Mouse (Mus musculus) layer of hippocampus, adult 2 months (tissue): Measurements from ENCODE around the gene Hoxd3. TPM values are rescaled to one million over a fixed set of nuclear protein-coding genes. Genes with fewer than 3 reads are reported as not detected.

Experiments used
- DNase-seq, 2 experiments: peaks; one replicate each; pipeline ENCODE4 v3.0.0; 2022; ENCODE audit warnings: low spot score in 2 of 2
- H3K27ac ChIP-seq: fragments of 200-600 bp; 2 replicates; pipeline ENCODE4 v1.8.1; 2022
- H3K4me3 ChIP-seq: fragments of 200-600 bp; 2 replicates; pipeline ENCODE4 v1.8.1; 2022; ENCODE audit warnings: mild to moderate bottlenecking
- CTCF ChIP-seq: fragments of 200-600 bp; conservative IDR thresholded peaks from 2 replicates; pipeline ENCODE4 v1.8.1; 2022; ENCODE audit warnings: antibody characterized with exemption, mild to moderate bottlenecking, moderate library complexity
- microRNA-seq, 2 experiments: library from miRNA; unstranded; fragments of <30 nt; microRNA quantifications; one replicate each; pipeline ENCODE4 v1.2.0; 2021
- total RNA-seq, 2 experiments: library from RNA; stranded (reverse); gene quantifications; 2 replicates each; pipeline ENCODE4 v1.2.3; 2021

Hoxd3 gene
- total RNA-seq, 2 experiments from 2014 or later: not detected

- TF ChIP-seq CTCF: no peak
- Histone ChIP-seq H3K4me3 (no peak overlapping the region), H3K27ac (no peak overlapping the region)
- DNase-seq: no peak
These were observed 48.4 kb downstream of the Hoxd3 start for GRCm38 (mm10) chr2:74760146-74760545.

GRCm38 (mm10) chr2:74761941-74762340, 50.2 kb downstream of the Hoxd3 start:
- no peak for TF ChIP-seq CTCF
- H3K4me3 ChIP-seq: no peak overlapping the region
- no peak for DNase-seq
- no peak overlapping the region for H3K27ac ChIP-seq

DNA sequence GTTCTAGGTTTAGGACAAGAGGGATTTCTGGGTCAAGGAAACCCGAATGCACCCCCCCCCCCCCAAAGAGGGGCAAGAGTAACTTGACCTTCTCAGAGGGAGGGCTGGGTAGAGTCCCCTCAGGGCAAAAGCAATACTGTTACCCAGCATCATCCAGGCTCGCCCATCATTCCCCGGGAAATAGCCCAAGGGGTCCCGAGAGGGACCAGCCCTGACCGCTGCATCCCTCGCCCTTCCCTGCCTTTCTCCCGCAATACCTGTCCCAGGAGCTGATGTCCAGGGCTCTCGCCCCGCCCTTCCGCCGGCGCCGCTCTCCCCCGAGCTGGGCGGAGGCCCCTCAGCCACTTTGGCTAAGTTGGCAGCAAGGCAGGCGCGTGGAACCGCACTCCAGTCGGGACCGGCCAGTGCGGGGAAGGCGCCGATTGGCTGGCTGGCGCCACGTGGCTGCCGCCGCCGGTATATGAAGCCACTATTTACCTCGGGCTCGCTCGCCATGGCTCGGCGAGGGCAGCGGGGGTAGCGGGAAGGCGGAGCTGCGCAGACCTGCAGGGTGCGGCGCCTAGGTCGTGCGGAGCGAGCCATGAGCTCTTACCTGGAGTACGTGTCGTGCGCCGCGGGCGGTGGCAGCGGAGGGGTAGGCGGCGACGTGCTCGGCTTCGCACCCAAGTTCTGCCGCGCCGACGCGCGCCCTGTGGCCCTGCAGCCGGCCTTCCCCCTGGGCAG, 51.0 kb downstream of the Hoxd3 start, which contains the start of gene Hoxd1:
TSS of gene Hoxd1 (plus strand) at position 459 of the 723 bp plus-strand sequence.
- H3K4me3 ChIP-seq: peak within 1 kb of the TSS; percentile 56
- no peak within 1 kb of the TSS for H3K27ac ChIP-seq
- TF ChIP-seq CTCF: no peak
- DNase-seq: no peak

- Histone ChIP-seq H3K27ac (no peak overlapping the region), H3K4me3 (peak overlapping the region; percentile 56)
- no peak for TF ChIP-seq CTCF
- no peak for DNase-seq
These were observed 51.6 kb downstream of the Hoxd3 start for GRCm38 (mm10) chr2:74763245-74763735.

DNA sequence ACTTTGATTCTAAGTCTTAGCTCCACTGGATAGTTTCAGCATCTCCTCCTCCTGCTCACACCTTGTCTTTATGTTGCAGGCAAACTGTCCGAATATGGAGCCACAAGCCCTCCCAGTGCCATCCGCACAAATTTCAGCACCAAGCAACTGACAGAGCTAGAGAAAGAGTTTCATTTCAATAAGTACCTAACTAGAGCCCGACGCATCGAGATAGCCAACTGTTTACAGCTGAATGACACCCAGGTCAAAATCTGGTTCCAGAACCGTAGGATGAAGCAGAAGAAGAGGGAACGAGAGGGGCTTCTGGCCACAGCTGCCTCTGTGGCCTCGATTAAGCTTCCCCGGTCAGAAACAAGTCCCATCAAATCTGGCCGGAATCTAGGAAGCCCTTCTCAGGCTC, 52.2 kb downstream of the Hoxd3 start:
- TF ChIP-seq CTCF: no peak
- no peak overlapping the region for H3K4me3 ChIP-seq
- no peak for DNase-seq
- no peak overlapping the region for H3K27ac ChIP-seq

DNA sequence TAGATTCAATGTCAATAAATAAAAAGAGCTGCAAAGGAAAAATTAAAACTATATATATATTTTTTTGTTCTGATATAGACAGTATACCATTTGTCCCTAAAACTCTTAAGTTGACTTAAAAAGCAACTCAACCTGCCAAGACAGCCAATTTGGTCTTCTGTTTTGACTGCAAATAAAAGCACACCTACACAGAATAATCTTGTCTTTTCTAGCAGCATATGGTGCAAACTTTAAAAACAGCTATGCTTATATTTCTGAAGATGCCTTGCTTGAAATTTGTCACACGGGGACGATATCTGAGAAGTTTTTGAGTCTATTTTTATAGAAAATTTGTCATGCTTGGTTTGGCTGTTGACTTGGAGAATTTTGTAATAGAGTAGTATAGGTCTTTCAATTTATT, 62.6 kb downstream of the Hoxd3 start:
- Histone ChIP-seq H3K4me3 (no peak overlapping the region), H3K27ac (no peak overlapping the region)
- no peak for TF ChIP-seq CTCF
- DNase-seq: no peak

GRCm38 (mm10) chr2:74777536-74778275, 66.0 kb downstream of the Hoxd3 start:
- DNase-seq: no peak
- H3K4me3 ChIP-seq: no peak overlapping the region
- H3K27ac ChIP-seq: no peak overlapping the region

DNA sequence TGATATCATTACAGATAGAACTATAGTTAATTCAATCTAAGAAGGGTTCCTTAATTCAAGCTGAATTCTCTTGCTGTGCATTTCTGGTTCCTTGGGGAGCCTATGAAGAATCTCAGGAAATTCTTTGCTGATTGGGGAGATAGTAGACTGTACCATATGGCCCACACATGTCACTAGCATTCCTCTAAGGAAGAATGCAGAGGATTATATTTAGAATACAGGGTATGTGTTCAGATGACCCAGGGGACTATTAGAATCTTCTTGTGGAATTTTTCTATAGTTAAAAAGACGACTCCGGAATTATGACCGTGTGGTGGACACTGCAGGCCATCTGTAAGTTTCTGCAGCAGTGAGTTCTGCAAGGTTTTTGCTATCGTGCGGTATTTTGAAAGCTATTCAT, 69.7 kb downstream of the Hoxd3 start:
- Histone ChIP-seq H3K4me3 (no peak overlapping the region), H3K27ac (no peak overlapping the region)
- no peak for DNase-seq
- no peak for TF ChIP-seq CTCF

More at GRCm38 (mm10) chr2:74777536-74778275, 66.0 kb downstream of the Hoxd3 start:
- no peak for TF ChIP-seq CTCF

DNA sequence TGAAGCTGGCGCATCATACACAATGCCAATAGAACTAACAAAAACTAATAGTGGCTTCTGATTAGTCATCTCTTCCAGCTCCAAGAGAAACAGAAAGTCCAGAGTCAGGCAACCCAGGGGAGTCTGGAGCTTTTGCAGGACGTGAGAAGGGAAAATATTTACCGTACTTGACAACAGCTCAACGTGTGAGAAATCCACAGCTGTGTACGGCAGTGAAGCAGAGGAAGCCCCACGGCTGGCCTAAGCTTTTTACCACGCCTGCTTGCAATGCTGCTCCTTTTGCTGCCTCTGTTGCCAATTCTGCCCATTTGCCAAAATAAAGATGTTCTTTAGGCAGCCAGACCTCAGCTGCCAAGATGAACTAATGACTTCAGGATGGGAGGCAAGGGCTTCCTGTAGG, 83.8 kb downstream of the Hoxd3 start:
- H3K27ac ChIP-seq: no peak overlapping the region
- no peak for DNase-seq
- TF ChIP-seq CTCF: no peak
- no peak overlapping the region for H3K4me3 ChIP-seq

Small RNA genes within 50 kb of the gene (microRNA-seq; reads per million reads assigned to microRNA genes)
- gene Gm44463: 0 reads per million in 2 experiments
- 1.6 to 8.8 reads per million in 2 experiments for gene Mir10b

Other genes with a start within 250 kb of the Hoxd3 start
- gene Lnpk, start 132.5 kb upstream of the Hoxd3 start, total RNA-seq: 10 to 100 TPM; 52.0 to 56.9 TPM
- not detected for gene Evx2, start 52.4 kb upstream of the Hoxd3 start, total RNA-seq
- not detected for gene Hoxd13, start 43.6 kb upstream of the Hoxd3 start, total RNA-seq
- gene Hoxd12, start 36.9 kb upstream of the Hoxd3 start, total RNA-seq: not detected
- not detected for gene Hoxd11, start 32.4 kb upstream of the Hoxd3 start, total RNA-seq
- not detected for gene Hoxd10, start 20.0 kb upstream of the Hoxd3 start, total RNA-seq
- gene Hoxd9, start 14.2 kb upstream of the Hoxd3 start, total RNA-seq: not detected
- gene Hoxd8, start 7.3 kb upstream of the Hoxd3 start, total RNA-seq: not detected
- not detected for gene Hoxd4, start within 50 bp of the Hoxd3 start, total RNA-seq
- not detected for gene Gm28230, start 14.8 kb downstream of the Hoxd3 start, total RNA-seq
- gene Hoxd1, start 51.1 kb downstream of the Hoxd3 start, total RNA-seq: under 1 TPM in 1 of 2 experiments, not detected in 1; 0.26 TPM
- 10 to 100 TPM; 41.8 to 42.8 TPM for gene Mtx2, start 113.9 kb downstream of the Hoxd3 start, total RNA-seq